Mouse (Mus musculus): Measurements from ENCODE around the gene Gnaq.
A peak's percentile ranks its signal among the peaks of the same experiment; 100 is the strongest.
"Not testable (repeated sequence)": the region's sequence is repeated elsewhere in the genome, so short reads cannot be mapped to it uniquely, and the experiment has no call there.

Gnaq gene

DNA sequence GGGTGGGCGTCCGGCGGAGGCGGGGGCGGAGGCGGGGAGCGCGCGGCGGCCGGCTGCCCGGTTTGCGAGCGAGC, at the start of gene Gnaq:
TSS of gene Gnaq (plus strand) at position 41 of the 74 bp plus-strand sequence.
- DNase-seq = no peak

- not testable (repeated sequence) for DNase-seq
Observed at GRCm38 (mm10) chr19:16083981-16084630, 48.5 kb upstream of the Gnaq start.

DNA sequence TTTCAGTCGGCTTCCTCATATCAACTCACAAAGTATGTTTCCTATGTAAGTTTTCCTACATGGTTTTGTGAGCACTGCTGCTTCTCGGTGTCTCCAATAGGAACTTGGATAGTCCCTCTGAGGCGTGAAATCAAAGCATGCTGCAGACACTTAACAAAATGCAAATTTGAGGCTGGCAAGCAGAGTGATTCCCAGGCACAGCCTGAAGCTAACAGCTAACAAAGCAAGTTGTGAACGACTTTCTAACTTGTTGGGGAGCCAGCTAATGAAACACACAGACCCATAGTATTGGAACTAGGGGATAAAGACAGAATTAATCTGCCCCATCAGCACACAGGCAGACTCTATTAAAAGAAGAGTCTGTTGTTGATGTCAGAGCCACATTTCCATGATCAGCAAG, 47.4 kb upstream of the Gnaq start:
- no peak for DNase-seq

- no peak for DNase-seq
Observed at GRCm38 (mm10) chr19:16086154-16086553, 46.5 kb upstream of the Gnaq start.

DNA sequence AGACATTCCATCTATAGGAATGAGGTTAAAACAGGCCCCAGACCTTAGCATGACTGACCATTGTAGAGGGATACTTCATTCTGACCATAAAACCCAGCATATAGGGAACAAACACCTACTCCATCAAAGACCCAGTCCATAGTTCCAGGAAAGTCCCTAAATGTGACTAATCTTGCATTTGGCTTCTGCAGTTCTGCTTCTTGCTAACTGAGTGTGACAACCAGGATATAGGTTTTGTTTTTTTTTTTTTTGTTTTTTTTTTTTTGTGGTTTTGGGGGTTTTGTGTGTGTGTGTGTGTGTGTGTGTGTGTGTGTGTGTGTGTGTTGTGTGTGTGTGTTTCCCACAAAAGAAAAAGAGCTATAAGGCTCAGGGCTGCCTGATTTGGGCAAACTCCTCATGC, 46.0 kb upstream of the Gnaq start:
- no peak for DNase-seq

- DNase-seq = no peak
Observed at GRCm38 (mm10) chr19:16087391-16087790, 45.2 kb upstream of the Gnaq start.

DNA sequence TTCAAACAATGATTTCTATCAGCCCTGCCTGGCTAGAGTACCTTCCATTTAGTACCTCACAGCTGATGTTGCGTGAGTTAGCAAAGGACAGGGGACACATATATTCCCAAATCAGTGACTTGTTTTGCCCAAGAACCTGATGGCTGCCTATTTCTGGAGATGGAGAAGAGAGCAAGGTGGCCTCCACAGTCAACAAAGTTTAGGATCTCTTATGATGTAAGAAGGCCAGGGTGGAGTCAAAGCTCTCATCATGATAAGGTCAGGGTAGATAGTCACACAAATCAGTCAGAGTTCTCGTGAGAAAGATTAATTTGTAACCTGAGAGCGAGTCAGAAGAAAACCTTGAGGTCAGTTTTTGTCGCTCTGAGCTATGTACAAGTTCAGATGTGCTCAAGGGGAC, 39.0 kb upstream of the Gnaq start:
- DNase-seq = no peak

- no peak for DNase-seq
Observed at GRCm38 (mm10) chr19:16109901-16110300, 22.7 kb upstream of the Gnaq start.

DNA sequence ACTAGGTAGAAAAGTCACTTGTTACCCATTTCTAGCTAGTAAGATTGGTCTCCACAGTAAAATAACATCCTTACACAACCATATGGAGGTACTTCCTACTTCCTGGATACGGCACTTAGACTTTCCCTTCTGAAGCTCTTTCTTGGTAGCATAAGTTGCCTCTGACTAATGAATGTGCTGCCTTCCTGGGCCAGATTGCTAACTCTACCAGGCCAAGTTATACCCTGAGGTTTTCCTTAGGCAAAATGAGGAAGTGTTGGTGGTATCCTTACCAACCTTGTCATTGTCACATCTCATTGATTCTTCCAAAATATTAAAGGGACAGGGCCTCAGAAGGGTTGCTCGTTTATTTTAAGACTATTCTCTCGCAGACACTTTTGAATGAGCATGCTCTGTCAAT, 22.0 kb upstream of the Gnaq start:
- DNase-seq = no peak

GRCm38 (mm10) chr19:16113295-16113694, 19.3 kb upstream of the Gnaq start:
- peak; percentile 47 for DNase-seq

DNA sequence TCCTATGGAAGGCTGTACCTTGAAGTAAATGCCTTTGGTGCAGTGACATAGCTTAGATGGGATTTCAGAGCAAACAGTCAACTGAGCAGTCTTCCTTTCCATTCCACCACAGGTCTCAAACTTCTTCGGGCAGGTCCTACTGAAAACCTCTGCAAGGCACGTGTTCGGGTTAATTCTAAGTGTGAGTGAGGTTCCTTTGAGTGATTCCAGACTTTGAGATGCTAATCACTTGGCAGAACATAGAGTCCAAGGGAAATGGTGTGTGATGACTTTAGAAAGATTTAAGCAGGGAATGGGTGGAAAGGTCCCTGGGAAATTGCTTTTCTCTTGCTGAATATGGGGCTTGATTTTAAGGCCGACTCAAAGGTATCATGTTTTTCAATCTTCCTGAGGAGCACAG, 14.2 kb upstream of the Gnaq start:
- DNase-seq = no peak

GRCm38 (mm10) chr19:16121301-16121700, 11.3 kb upstream of the Gnaq start:
- no peak for DNase-seq

- DNase-seq = no peak
Observed at GRCm38 (mm10) chr19:16128715-16129114, 3.9 kb upstream of the Gnaq start.

GRCm38 (mm10) chr19:16129171-16129570, 3.5 kb upstream of the Gnaq start:
- no peak for DNase-seq

DNA sequence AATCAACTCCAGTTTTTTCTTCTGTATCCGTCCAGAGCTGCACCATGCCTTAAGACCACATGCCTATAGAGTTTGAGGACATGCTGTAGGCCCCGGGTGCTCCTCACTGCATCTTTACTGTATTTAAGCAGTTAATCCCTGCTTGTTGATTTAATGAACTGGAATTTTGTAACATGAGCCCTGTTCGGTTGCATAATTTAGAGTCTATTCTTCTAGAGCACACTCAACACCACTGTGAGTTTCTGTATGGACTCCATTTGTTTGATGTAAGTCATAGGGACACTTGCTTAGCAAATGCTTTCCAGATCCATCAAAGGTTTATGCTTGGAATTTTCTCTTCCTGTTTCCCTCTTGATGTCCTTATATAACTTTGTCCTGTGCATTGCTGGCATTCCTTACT, 2.2 kb upstream of the Gnaq start:
- no peak for DNase-seq

GRCm38 (mm10) chr19:16131831-16132230, 800 bp upstream of the Gnaq start:
- DNase-seq = no peak

- peak; percentile 93 for DNase-seq
Observed at GRCm38 (mm10) chr19:16132340-16132790, 266 bp upstream of the Gnaq start.

- peak; percentile 69 for DNase-seq
Observed at GRCm38 (mm10) chr19:16132865-16133720, 462 bp downstream of the Gnaq start.

GRCm38 (mm10) chr19:16133721-16134570, 1.3 kb downstream of the Gnaq start:
- DNase-seq = no peak

DNA sequence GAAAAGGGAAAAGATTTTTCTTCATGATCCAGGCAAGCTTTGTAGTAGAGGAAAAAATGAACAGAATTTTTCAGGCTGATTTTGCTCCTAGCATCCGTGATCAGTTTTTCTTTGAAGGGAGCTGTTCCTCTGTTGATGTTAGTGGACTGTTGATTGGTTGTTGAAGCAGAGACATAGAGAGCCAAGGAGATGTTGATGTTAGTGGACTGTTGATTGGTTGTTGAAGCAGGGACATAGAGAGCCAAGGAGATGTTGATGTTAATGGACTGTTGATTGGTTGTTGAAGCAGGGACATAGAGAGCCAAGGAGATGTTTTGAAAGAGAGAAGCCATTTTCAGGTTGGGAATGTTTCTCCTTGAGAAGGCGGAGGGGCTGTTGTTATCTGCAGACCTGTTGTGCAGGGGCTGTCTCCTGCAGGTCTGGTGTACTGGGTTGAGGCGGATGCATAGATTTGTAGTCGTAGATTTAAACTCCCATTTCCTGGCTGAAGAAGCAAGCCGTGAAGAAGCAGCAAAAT, 5.5 kb downstream of the Gnaq start:
- no peak for DNase-seq

GRCm38 (mm10) chr19:16140710-16141109, 8.1 kb downstream of the Gnaq start:
- no peak for DNase-seq

GRCm38 (mm10) chr19:16141857-16142256, 9.2 kb downstream of the Gnaq start:
- DNase-seq = no peak

DNA sequence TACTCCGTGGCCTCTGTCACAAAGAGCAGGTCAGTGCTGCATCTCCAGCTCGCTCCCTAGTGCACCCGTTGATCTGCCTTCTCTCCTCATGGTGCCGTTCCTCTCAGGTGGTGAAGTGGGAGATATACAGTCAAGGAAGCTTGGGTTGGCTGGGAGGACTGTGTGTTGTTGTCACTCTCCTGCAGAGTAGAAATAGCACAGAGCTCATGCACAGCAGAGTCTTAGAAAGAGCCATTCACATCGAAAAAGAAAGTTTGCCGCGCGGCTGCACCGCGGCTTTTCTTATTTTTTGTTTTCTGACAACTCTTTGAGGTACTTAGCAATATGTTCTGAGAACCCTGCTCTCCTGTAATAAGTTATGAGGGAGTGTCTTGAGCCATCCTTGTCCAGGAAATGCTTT, 10.4 kb downstream of the Gnaq start:
- DNase-seq = no peak

DNA sequence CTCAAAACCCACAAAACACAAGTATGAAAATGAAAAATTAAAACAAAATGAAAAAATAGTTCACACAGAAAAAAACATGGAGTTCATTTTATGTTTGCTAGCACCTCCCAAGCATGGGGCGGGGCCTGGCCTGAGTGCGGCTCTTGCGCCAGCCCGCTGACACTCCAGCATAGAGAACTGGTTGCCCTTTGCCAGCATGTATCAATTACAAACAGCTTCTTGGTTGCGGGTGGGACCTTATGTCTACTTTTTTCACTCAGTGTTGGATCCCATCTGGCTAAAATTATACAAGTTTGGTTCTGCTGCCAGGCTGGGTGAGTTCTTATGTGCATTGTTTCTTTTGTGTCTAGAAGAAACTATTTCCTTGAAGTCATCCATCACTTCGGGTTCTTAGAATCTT, 14.8 kb downstream of the Gnaq start:
- no peak for DNase-seq

Data from right cerebral cortex, postnatal 4 days (tissue).